Mouse (Mus musculus): Measurements from ENCODE around the gene Lrmp.
A peak's percentile ranks its signal among the peaks of the same experiment; 100 is the strongest.

Gene Lrmp

GRCm38 (mm10) chr6:145197949-145198686 lies 82.7 kb downstream of the Lrmp start:
- no peak for DNase-seq (ENCODE audit: inconsistent age in 2 of 2, low spot score in 1 of 2)

GRCm38 (mm10) chr6:145202432-145203125 lies 87.1 kb downstream of the Lrmp start:
- no peak for DNase-seq (ENCODE audit: inconsistent age in 2 of 2, low spot score in 1 of 2)

- no peak for DNase-seq (ENCODE audit: inconsistent age in 2 of 2, low spot score in 1 of 2)
These were observed 89.0 kb downstream of the Lrmp start for GRCm38 (mm10) chr6:145204440-145204839.

GRCm38 (mm10) chr6:145205142-145205541 lies 89.7 kb downstream of the Lrmp start:
- DNase-seq (ENCODE audit: inconsistent age in 2 of 2, low spot score in 1 of 2) = no peak

GRCm38 (mm10) chr6:145210056-145210680 lies 94.7 kb downstream of the Lrmp start:
- DNase-seq (ENCODE audit: inconsistent age in 2 of 2, low spot score in 1 of 2) = peak in 1 of 2 experiments; percentile 49

GRCm38 (mm10) chr6:145210816-145211338 lies 95.4 kb downstream of the Lrmp start, which contains the start of the genes Casc1 and Etfrf1:
Gene Casc1, minus strand, starts transcription at chr6:145211005.
Gene Etfrf1, plus strand, starts transcription at chr6:145211134.
- DNase-seq (ENCODE audit: inconsistent age in 2 of 2, low spot score in 1 of 2) = peak; percentile 99

- DNase-seq (ENCODE audit: inconsistent age in 2 of 2, low spot score in 1 of 2) = peak in 1 of 2 experiments; percentile 80
These were observed 96.2 kb downstream of the Lrmp start for GRCm38 (mm10) chr6:145211376-145212305.

GRCm38 (mm10) chr6:145213916-145214315 lies 98.5 kb downstream of the Lrmp start:
- no peak for DNase-seq (ENCODE audit: inconsistent age in 2 of 2, low spot score in 1 of 2)

- DNase-seq (ENCODE audit: inconsistent age in 2 of 2, low spot score in 1 of 2) = no peak
These were observed 100.4 kb downstream of the Lrmp start for GRCm38 (mm10) chr6:145215826-145216225.

- DNase-seq (ENCODE audit: inconsistent age in 2 of 2, low spot score in 1 of 2) = no peak
These were observed 108.8 kb downstream of the Lrmp start for GRCm38 (mm10) chr6:145224246-145224645.

Data from adrenal gland, adult (tissue).